Mouse (Mus musculus) G1E (cell line): ENCODE results near the gene Bdh1. TPM values are rescaled to one million over a fixed set of nuclear protein-coding genes. Genes with fewer than 3 reads are reported as not detected.

Experiments
- ATAC-seq: 2 replicates; pipeline ENCODE4 v1.8.0; 2016; ENCODE audit warnings: mild to moderate bottlenecking; ENCODE audit not compliant: insufficient number of reproducible peaks, poor library complexity, low FRiP score, severe bottlenecking; ENCODE audit errors: extremely low read depth
- DNase-seq: peaks from one replicate; pipeline ENCODE4 v3.0.0; 2012; ENCODE audit warnings: low spot score
- H3K27me3 ChIP-seq: 2 replicates; pipeline ENCODE4 v1.6.1; 2012; ENCODE audit warnings: mild to moderate bottlenecking, low read length, inconsistent platforms; ENCODE audit not compliant: insufficient read depth
- H3K36me3 ChIP-seq: replicated peaks from 2 replicates; pipeline ENCODE3; 2012; ENCODE audit warnings: mild to moderate bottlenecking, inconsistent platforms
- H3K4me1 ChIP-seq: 2 replicates; pipeline ENCODE4 v1.6.1; 2012; ENCODE audit warnings: low read depth, low read length, inconsistent platforms, mixed read lengths; ENCODE audit not compliant: insufficient read depth
- H3K4me3 ChIP-seq: 2 replicates; pipeline ENCODE4 v1.5.1; 2012; ENCODE audit warnings: low read depth, mild to moderate bottlenecking, inconsistent platforms, low read length, moderate library complexity, mixed read lengths
- H3K9me3 ChIP-seq: replicated peaks from 2 replicates; pipeline ENCODE4 v1.6.1; 2012; ENCODE audit warnings: inconsistent platforms
- CTCF ChIP-seq: IDR thresholded peaks from 2 replicates; pipeline ENCODE4 v1.5.1; 2012; ENCODE audit warnings: low read depth, low read length, inconsistent platforms, mixed read lengths
- GATA1 ChIP-seq: IDR thresholded peaks from 2 replicates; pipeline ENCODE4 v1.6.1; 2012; ENCODE audit warnings: borderline replicate concordance, low read length, inconsistent platforms, mixed read lengths
- GATA2 ChIP-seq: IDR thresholded peaks from 2 replicates; pipeline ENCODE4 v1.6.1; 2012; ENCODE audit warnings: low read depth, low read length, inconsistent platforms, borderline replicate concordance
- POLR2AphosphoS5 ChIP-seq: IDR thresholded peaks from 2 replicates; pipeline ENCODE4 v1.6.1; 2012; ENCODE audit warnings: low read depth, low read length, inconsistent platforms; ENCODE audit not compliant: insufficient replicate concordance
- TAL1 ChIP-seq: conservative IDR thresholded peaks from 2 replicates; pipeline ENCODE4 v1.6.1; 2012; ENCODE audit warnings: low read depth, low read length, inconsistent platforms, mixed read lengths
- polyA plus RNA-seq: library from polyadenylated mRNA; stranded (reverse); fragments of >175 nt; gene quantifications from 2 replicates; pipeline ENCODE4 v1.2.3, GENCODE M21; 2012
- total RNA-seq, 2 experiments: library from RNA; stranded (forward) in 1 of 2; stranded (reverse) in 1 of 2; fragments of 200-1000 nt in 1 of 2; fragments of >200 nt in 1 of 2; fragmentation: Nextera tagmentation in 1 of 2; gene quantifications; 2 replicates each; pipeline ENCODE4 v1.2.3; 2014 to 2017

Bdh1 gene
- total and polyA plus RNA-seq, 3 experiments = 0.11 TPM; not detected in 2

GRCm38 (mm10) chr16:31403971-31404370 is 18.1 kb upstream of the Bdh1 start:
- H3K9me3 ChIP-seq = no peaks in the 10 kb centered on the region
- no peaks in the 10 kb centered on the region for H3K4me1 ChIP-seq
- no peak overlapping the region for H3K4me3 ChIP-seq
- ATAC-seq (no peak), DNase-seq (no peak)
- no peaks in the 10 kb centered on the region for H3K36me3 ChIP-seq
- H3K27me3 ChIP-seq = peaks cover 4% of the 10 kb centered on the region; the same call in 1 of the 2 replicates
- TF ChIP-seq GATA2 = no peak
- TF ChIP-seq POLR2AphosphoS5 = no peak

- DNase-seq = no peak
- no peaks in the 10 kb centered on the region for H3K4me1 ChIP-seq
- no peak overlapping the region for H3K4me3 ChIP-seq
- TF ChIP-seq TAL1 (no peak), GATA1 (no peak), CTCF (no peak), GATA2 (no peak), POLR2AphosphoS5 (no peak)
- no peaks in the 10 kb centered on the region for H3K36me3 ChIP-seq
- H3K9me3 ChIP-seq = no peaks in the 10 kb centered on the region
- peaks cover 4% of the 10 kb centered on the region; the same call in 1 of the 2 replicates for H3K27me3 ChIP-seq
- ATAC-seq = no peak
Measured at GRCm38 (mm10) chr16:31405040-31405439, 17.0 kb upstream of the Bdh1 start.

- no peaks in the 10 kb centered on the region for H3K4me1 ChIP-seq
- TF ChIP-seq GATA1 (no peak), CTCF (no peak)
- H3K4me3 ChIP-seq = no peak overlapping the region
- ATAC-seq (no peak), DNase-seq (no peak)
- no peaks in the 10 kb centered on the region for H3K9me3 ChIP-seq
- peaks cover 10% of the 10 kb centered on the region for H3K27me3 ChIP-seq
- no peaks in the 10 kb centered on the region for H3K36me3 ChIP-seq
Measured at GRCm38 (mm10) chr16:31407872-31408271, 14.2 kb upstream of the Bdh1 start.

GRCm38 (mm10) chr16:31410969-31411368 is 11.1 kb upstream of the Bdh1 start:
- Histone ChIP-seq H3K4me1 (no peaks in the 10 kb centered on the region; the same call in 1 of the 2 replicates), H3K9me3 (no peaks in the 10 kb centered on the region), H3K36me3 (no peaks in the 10 kb centered on the region), H3K27me3 (peaks cover 10% of the 10 kb centered on the region), H3K4me3 (no peak overlapping the region)
- no peak for TF ChIP-seq GATA1
- no peak for TF ChIP-seq GATA2
- TF ChIP-seq POLR2AphosphoS5 = no peak
- TF ChIP-seq TAL1 = no peak
- no peak for TF ChIP-seq CTCF
- DNase-seq (no peak), ATAC-seq (no peak)

- Histone ChIP-seq H3K4me3 (no peak overlapping the region), H3K4me1 (no peaks in the 10 kb centered on the region; the same call in 1 of the 2 replicates), H3K36me3 (no peaks in the 10 kb centered on the region), H3K27me3 (peaks cover 13% of the 10 kb centered on the region), H3K9me3 (no peaks in the 10 kb centered on the region)
- no peak for TF ChIP-seq GATA2
- TF ChIP-seq TAL1 = no peak
- no peak for TF ChIP-seq POLR2AphosphoS5
- TF ChIP-seq CTCF = no peak
- no peak for TF ChIP-seq GATA1
- ATAC-seq = no peak
- no peak for DNase-seq
Measured at GRCm38 (mm10) chr16:31412321-31412720, 9.8 kb upstream of the Bdh1 start.

- TF ChIP-seq GATA1 = no peak
- no peak for TF ChIP-seq GATA2
- no peak for TF ChIP-seq CTCF
- TF ChIP-seq TAL1 = no peak
- TF ChIP-seq POLR2AphosphoS5 = no peak
- Histone ChIP-seq H3K36me3 (no peaks in the 10 kb centered on the region), H3K27me3 (peaks cover 13% of the 10 kb centered on the region), H3K4me1 (no peaks in the 10 kb centered on the region; the same call in 1 of the 2 replicates), H3K9me3 (no peaks in the 10 kb centered on the region), H3K4me3 (no peak overlapping the region)
- DNase-seq (no peak), ATAC-seq (no peak)
Measured at GRCm38 (mm10) chr16:31413777-31414176, 8.3 kb upstream of the Bdh1 start.

GRCm38 (mm10) chr16:31415885-31416450 is 6.1 kb upstream of the Bdh1 start:
- no peaks in the 10 kb centered on the region; the same call in 1 of the 2 replicates for H3K4me1 ChIP-seq
- peaks cover 12% of the 10 kb centered on the region for H3K27me3 ChIP-seq
- DNase-seq (no peak), ATAC-seq (no peak)
- no peak overlapping the region for H3K4me3 ChIP-seq
- no peaks in the 10 kb centered on the region for H3K9me3 ChIP-seq
- no peaks in the 10 kb centered on the region for H3K36me3 ChIP-seq
- TF ChIP-seq GATA1 = no peak
- TF ChIP-seq POLR2AphosphoS5 = no peak
- TF ChIP-seq CTCF = no peak
- TF ChIP-seq TAL1 = no peak
- no peak for TF ChIP-seq GATA2
